Mouse (Mus musculus) spleen, postnatal 36 days (tissue): Measurements from ENCODE around the gene Pdia3.
A peak's percentile ranks its signal among the peaks of the same experiment; 100 is the strongest.
"Not testable (repeated sequence)": the region's sequence is repeated elsewhere in the genome, so short reads cannot be mapped to it uniquely, and the experiment has no call there.

ENCODE experiments used
- DNase-seq, 2 experiments: peaks; one replicate each; pipeline ENCODE4 v3.0.0; 2022; ENCODE audit warnings: low spot score in 2 of 2, mixed read lengths in 1 of 2

Pdia3 gene

DNA sequence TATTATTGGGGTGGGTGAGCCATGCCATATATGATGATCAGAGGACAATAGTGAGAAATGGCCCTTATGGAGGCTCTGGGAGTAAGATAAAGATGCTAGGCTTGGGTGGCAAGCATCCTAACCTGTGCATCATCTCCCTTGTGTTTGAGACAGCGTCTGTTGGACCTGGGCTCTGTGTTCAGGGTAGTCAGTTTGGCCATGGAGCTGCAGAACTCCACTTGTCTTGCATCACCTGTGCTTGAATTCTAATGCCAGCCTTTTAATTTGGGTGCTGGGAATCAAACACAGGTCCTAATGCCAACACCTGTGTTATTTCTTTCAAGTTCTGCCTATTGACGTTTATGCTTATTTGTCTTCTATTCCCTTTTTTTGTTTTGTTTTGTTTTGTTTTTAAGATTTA lies 61.7 kb downstream of the Pdia3 start:
- DNase-seq, result not testable (repeated sequence)

DNA sequence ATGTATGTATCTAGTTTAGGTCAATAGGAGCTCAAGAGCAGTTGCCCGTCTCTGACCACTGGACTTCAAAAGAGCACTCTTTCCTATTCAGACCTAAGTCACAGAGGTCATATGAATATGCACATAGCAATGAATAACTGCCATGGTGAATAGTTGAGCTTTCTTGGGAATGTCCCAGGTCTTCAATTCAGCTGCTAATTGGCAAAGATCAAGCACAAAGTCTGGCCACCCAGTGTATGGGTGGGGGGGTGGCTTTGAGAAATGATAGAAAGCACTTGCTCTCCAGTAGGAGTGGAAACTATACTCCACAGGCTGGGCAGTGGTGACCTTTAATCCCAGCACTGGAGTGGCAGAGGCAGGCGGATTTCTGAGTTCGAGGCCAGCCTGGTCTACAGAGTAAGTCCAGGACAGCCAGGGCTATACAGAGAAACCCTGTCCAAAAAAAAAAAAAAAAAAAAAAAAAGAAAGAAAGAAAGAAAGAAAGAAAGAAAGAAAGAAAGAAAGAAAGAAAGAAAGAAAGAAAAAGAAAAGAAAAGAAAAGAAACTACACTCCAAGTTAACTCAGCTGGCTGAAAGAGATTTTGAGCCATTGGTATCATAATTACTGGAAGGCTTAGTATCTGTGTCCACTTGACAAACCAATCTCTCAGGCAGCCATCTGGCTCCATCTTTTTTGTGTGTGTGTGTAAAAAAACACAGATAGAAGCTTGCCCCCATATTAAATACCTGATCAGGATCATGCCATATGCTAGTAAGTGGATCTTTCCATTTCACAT lies 64.1 kb downstream of the Pdia3 start:
- DNase-seq, result no peak

DNA sequence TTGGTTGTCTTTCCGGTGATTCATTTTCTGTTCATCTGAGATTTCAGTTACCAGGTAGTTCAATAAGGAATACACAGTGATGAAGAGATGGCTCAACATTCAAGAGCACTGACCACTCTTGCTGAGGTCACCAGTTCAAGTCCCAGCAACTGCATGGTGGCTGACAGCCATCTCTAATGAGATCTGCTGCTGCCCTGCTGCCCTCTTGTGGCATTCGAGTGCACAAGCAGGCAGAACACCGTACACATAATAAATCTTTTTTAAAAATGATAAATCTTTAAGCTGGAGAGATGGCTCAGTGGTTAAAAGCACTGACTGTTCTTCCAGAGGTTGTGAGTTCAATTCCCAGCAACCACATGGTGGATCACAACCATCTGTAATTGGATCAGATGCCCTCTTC lies 66.9 kb downstream of the Pdia3 start:
- peak; percentile 8 to 39 for DNase-seq

DNA sequence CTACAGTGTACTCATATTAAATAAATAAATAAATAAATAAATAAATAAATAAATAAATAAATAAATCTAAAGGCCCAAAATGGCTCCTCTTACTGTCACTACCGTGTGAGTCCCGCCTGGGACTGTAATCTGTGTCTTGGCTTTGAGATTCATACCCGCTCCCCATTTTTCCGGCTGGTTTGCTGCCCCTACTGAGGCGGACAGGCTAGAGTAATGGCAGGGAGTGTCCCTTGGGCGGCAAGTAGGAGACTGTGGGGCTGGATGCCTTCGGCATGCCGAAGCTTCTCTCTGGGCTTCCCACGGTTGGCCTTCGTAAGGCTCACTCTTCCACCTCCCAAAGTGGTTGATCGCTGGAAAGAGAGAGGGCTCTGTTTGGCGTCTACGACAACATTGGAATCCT lies 67.3 kb downstream of the Pdia3 start:
- DNase-seq, result not testable (repeated sequence)

DNA sequence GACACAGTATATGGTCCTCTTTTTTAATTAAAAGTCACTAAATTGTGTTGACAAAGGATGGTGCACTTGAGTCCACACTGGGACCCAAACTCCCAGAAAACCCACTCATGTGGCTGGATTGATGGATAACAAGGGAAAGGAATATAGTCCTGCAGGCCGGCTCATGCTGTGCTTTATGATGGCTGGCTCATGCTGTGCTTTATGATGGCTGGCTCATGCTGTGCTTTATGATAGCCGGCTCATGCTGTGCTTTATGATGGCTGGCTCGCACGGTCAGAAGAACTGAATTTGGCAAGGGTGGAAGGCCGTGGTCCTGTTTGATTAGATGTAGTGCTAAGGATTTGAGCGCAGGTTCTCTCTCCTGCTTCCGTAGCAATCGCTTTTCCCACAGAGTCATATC lies 70.0 kb downstream of the Pdia3 start:
- no peak for DNase-seq

DNA sequence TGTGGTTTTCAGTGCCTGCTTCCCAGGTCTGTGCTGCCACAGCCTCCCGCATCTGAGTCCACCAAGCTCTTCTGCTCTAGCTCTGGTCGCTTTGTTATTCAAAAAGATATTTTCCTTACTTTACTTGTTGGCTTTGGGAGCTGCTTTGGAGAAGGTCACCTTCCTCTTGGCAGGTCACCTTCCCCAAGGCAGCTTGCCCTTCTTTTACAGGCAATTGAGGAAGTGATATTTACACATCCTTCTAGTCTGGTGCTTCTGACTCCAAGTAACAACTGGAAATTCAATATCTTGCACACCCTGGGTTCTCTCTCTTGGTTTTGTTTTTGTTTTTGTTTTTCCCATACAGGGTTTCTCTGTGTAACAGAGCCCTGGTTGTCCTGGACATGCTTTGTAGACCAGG lies 70.8 kb downstream of the Pdia3 start:
- not testable (repeated sequence) for DNase-seq
